Mouse (Mus musculus) hindbrain, embryonic 10.5 days (tissue): Measurements from ENCODE around the gene Gm813. TPM values are rescaled to one million over a fixed set of nuclear protein-coding genes. Genes with fewer than 3 reads are reported as not detected.
A peak's percentile ranks its signal among the peaks of the same experiment; 100 is the strongest.
"Not testable (repeated sequence)": the region's sequence is repeated elsewhere in the genome, so short reads cannot be mapped to it uniquely, and the experiment has no call there.

Experiments
- DNase-seq: peaks from one replicate; pipeline ENCODE4 v3.0.0-alpha.2; 2017; ENCODE audit warnings: low spot score
- H3K27ac ChIP-seq: fragments of 300-500 bp; sonication (generic); 2 replicates; pipeline ENCODE4 v1.5.1; 2016; ENCODE audit warnings: mild to moderate bottlenecking, moderate library complexity
- H3K27me3 ChIP-seq: fragments of 300-500 bp; sonication (generic); 2 replicates; pipeline ENCODE4 v1.6.1; 2016; ENCODE audit warnings: mild to moderate bottlenecking; ENCODE audit not compliant: poor library complexity, insufficient read depth, severe bottlenecking
- H3K36me3 ChIP-seq: fragments of 300-500 bp; sonication (generic); 2 replicates; pipeline ENCODE4 v1.6.1; 2016; ENCODE audit warnings: mild to moderate bottlenecking, moderate library complexity
- H3K4me1 ChIP-seq: fragments of 300-500 bp; sonication (generic); replicated peaks from 2 replicates; pipeline ENCODE4 v1.6.1; 2016; ENCODE audit warnings: mild to moderate bottlenecking
- H3K4me3 ChIP-seq: fragments of 300-500 bp; sonication (generic); 2 replicates; pipeline ENCODE4 v1.5.1; 2016; ENCODE audit warnings: mild to moderate bottlenecking, moderate library complexity
- H3K9me3 ChIP-seq: fragments of 300-500 bp; sonication (generic); 2 replicates; pipeline ENCODE4 v1.6.1; 2016; ENCODE audit warnings: mild to moderate bottlenecking, moderate library complexity
- WGBS: fragments of 180-500 bp; shearing (Covaris S2); methylation state at CpG from one replicate; pipeline ENCODE4 v1.1.7; 2016; 5-methylcytosine and 5-hydroxymethylcytosine counted together
- polyA plus RNA-seq: library from polyadenylated mRNA; unstranded; fragments of >200 nt; fragmentation: Nextera tagmentation; extraction: Ambion mirVana; gene quantifications from 2 replicates; pipeline ENCODE4 v1.2.1, GENCODE M21; 2016

The Gm813 gene
- not detected in 2 replicates for polyA plus RNA-seq

- Histone ChIP-seq H3K4me1 (no peaks in the 10 kb centered on the region), H3K4me3 (no peak within 1 kb of the TSS), H3K27ac (no peak within 1 kb of the TSS), H3K27me3 (no peaks in the 10 kb centered on the region), H3K9me3 (no peaks in the 10 kb centered on the region), H3K36me3 (no peaks in the 10 kb centered on the region)
- DNase-seq, result no peak
- WGBS, result 89% methylated on average over 6 of the region's 6 CpGs
Observed at GRCm38 (mm10) chr16:58616878-58617277, at the start of gene Gm813. Gm813 (minus strand) TSS chr16:58616978.

GRCm38 (mm10) chr16:58665137-58665536, 48.4 kb upstream of the Gm813 start:
- H3K9me3 ChIP-seq, H3K27me3 ChIP-seq, H3K27ac ChIP-seq, H3K4me1 ChIP-seq, DNase-seq, H3K4me3 ChIP-seq, H3K36me3 ChIP-seq: not testable (repeated sequence)

GRCm38 (mm10) chr16:58663816-58664215, 47.0 kb upstream of the Gm813 start:
- Histone ChIP-seq H3K27ac (no peak overlapping the region), H3K4me1 (no peaks in the 10 kb centered on the region), H3K9me3 (no peaks in the 10 kb centered on the region), H3K36me3 (no peaks in the 10 kb centered on the region), H3K4me3 (no peak overlapping the region), H3K27me3 (no peaks in the 10 kb centered on the region)
- DNase-seq, result no peak
- 89% methylated on average over 2 of the region's 2 CpGs for WGBS

- no peaks in the 10 kb centered on the region for H3K36me3 ChIP-seq
- WGBS, result 81% methylated on average over 5 of the region's 5 CpGs
- no peak for DNase-seq
Observed at GRCm38 (mm10) chr16:58663021-58663420, 46.2 kb upstream of the Gm813 start.

GRCm38 (mm10) chr16:58662287-58662791, 45.6 kb upstream of the Gm813 start:
- no peak for DNase-seq
- no peak overlapping the region for H3K27ac ChIP-seq
- no peaks in the 10 kb centered on the region for H3K9me3 ChIP-seq
- H3K27me3 ChIP-seq, result no peaks in the 10 kb centered on the region
- no peak overlapping the region for H3K4me3 ChIP-seq
- no peaks in the 10 kb centered on the region for H3K4me1 ChIP-seq
- H3K36me3 ChIP-seq, result no peaks in the 10 kb centered on the region

More at GRCm38 (mm10) chr16:58663021-58663420, 46.2 kb upstream of the Gm813 start:
- H3K27me3 ChIP-seq, result no peaks in the 10 kb centered on the region
- no peak overlapping the region for H3K27ac ChIP-seq
- no peak overlapping the region for H3K4me3 ChIP-seq
- no peaks in the 10 kb centered on the region for H3K4me1 ChIP-seq
- H3K9me3 ChIP-seq, result no peaks in the 10 kb centered on the region

- Histone ChIP-seq H3K4me1 (no peaks in the 10 kb centered on the region), H3K27me3 (no peaks in the 10 kb centered on the region), H3K36me3 (no peaks in the 10 kb centered on the region), H3K4me3 (no peak overlapping the region), H3K9me3 (no peaks in the 10 kb centered on the region), H3K27ac (0 out of 2 replicates have a peak overlapping the region, but pooled peaks have one; percentile 16)
- no peak for DNase-seq
- 87% methylated on average over 5 of the region's 5 CpGs for WGBS
Observed at GRCm38 (mm10) chr16:58661826-58662225, 45.0 kb upstream of the Gm813 start.

- DNase-seq, result no peak
- H3K27me3 ChIP-seq, result no peaks in the 10 kb centered on the region
- H3K36me3 ChIP-seq, result no peaks in the 10 kb centered on the region
- WGBS, result 86% methylated on average over 6 of the region's 6 CpGs
- no peaks in the 10 kb centered on the region for H3K9me3 ChIP-seq
- no peak overlapping the region for H3K27ac ChIP-seq
- H3K4me1 ChIP-seq, result no peaks in the 10 kb centered on the region
- no peak overlapping the region for H3K4me3 ChIP-seq
Observed at GRCm38 (mm10) chr16:58658668-58659067, 41.9 kb upstream of the Gm813 start.

GRCm38 (mm10) chr16:58656526-58656925, 39.7 kb upstream of the Gm813 start:
- DNase-seq, result no peak
- WGBS, result 81% methylated on average over 4 of the region's 4 CpGs

GRCm38 (mm10) chr16:58655751-58656150, 39.0 kb upstream of the Gm813 start:
- no peaks in the 10 kb centered on the region for H3K4me1 ChIP-seq
- H3K9me3 ChIP-seq, result no peaks in the 10 kb centered on the region
- H3K27ac ChIP-seq, result no peak overlapping the region
- no peak overlapping the region for H3K4me3 ChIP-seq
- no peaks in the 10 kb centered on the region for H3K36me3 ChIP-seq
- DNase-seq, result no peak
- no peaks in the 10 kb centered on the region for H3K27me3 ChIP-seq

More at GRCm38 (mm10) chr16:58656526-58656925, 39.7 kb upstream of the Gm813 start:
- no peaks in the 10 kb centered on the region for H3K4me1 ChIP-seq
- H3K27ac ChIP-seq, result no peak overlapping the region
- no peaks in the 10 kb centered on the region for H3K27me3 ChIP-seq
- no peak overlapping the region for H3K4me3 ChIP-seq
- no peaks in the 10 kb centered on the region for H3K9me3 ChIP-seq
- H3K36me3 ChIP-seq, result no peaks in the 10 kb centered on the region

GRCm38 (mm10) chr16:58649979-58650378, 33.2 kb upstream of the Gm813 start:
- no peak overlapping the region for H3K4me3 ChIP-seq
- no peak overlapping the region for H3K27ac ChIP-seq
- no peak for DNase-seq
- no peaks in the 10 kb centered on the region for H3K9me3 ChIP-seq
- 96% methylated on average over 10 of the region's 10 CpGs for WGBS
- H3K27me3 ChIP-seq, result no peaks in the 10 kb centered on the region
- H3K36me3 ChIP-seq, result no peaks in the 10 kb centered on the region
- no peaks in the 10 kb centered on the region for H3K4me1 ChIP-seq

GRCm38 (mm10) chr16:58638689-58639175, 22.0 kb upstream of the Gm813 start, which contains the start of gene E330017A01Rik:
E330017A01Rik (minus strand) TSS chr16:58638739.
- H3K4me3 ChIP-seq, result no peak within 1 kb of the TSS
- no peaks in the 10 kb centered on the region for H3K27me3 ChIP-seq
- DNase-seq, result no peak
- no peak within 1 kb of the TSS for H3K27ac ChIP-seq
- H3K36me3 ChIP-seq, result no peaks in the 10 kb centered on the region
- WGBS, result 89% methylated on average over 3 of the region's 3 CpGs
- no peaks in the 10 kb centered on the region for H3K4me1 ChIP-seq
- no peaks in the 10 kb centered on the region for H3K9me3 ChIP-seq

GRCm38 (mm10) chr16:58638016-58638415, 21.2 kb upstream of the Gm813 start:
- 89% methylated on average over 7 of the region's 7 CpGs for WGBS
- no peaks in the 10 kb centered on the region for H3K9me3 ChIP-seq

GRCm38 (mm10) chr16:58637448-58637847, 20.7 kb upstream of the Gm813 start:
- no peak for DNase-seq
- 87% methylated on average over 4 of the region's 4 CpGs for WGBS
- H3K4me3 ChIP-seq, result no peak overlapping the region

More at GRCm38 (mm10) chr16:58638016-58638415, 21.2 kb upstream of the Gm813 start:
- Histone ChIP-seq H3K4me1 (no peaks in the 10 kb centered on the region), H3K4me3 (no peak overlapping the region), H3K27ac (no peak overlapping the region), H3K27me3 (no peaks in the 10 kb centered on the region), H3K36me3 (no peaks in the 10 kb centered on the region)
- DNase-seq, result no peak

GRCm38 (mm10) chr16:58635866-58636265, 19.1 kb upstream of the Gm813 start:
- DNase-seq, result no peak
- WGBS, result 52% methylated on average over 2 of the region's 2 CpGs
- H3K9me3 ChIP-seq, result no peaks in the 10 kb centered on the region
- H3K27ac ChIP-seq, result no peak overlapping the region
- no peaks in the 10 kb centered on the region for H3K4me1 ChIP-seq
- H3K36me3 ChIP-seq, result no peaks in the 10 kb centered on the region
- no peaks in the 10 kb centered on the region for H3K27me3 ChIP-seq
- no peak overlapping the region for H3K4me3 ChIP-seq

More at GRCm38 (mm10) chr16:58637448-58637847, 20.7 kb upstream of the Gm813 start:
- no peaks in the 10 kb centered on the region for H3K27me3 ChIP-seq
- H3K36me3 ChIP-seq, result no peaks in the 10 kb centered on the region
- no peak overlapping the region for H3K27ac ChIP-seq
- H3K9me3 ChIP-seq, result no peaks in the 10 kb centered on the region
- no peaks in the 10 kb centered on the region for H3K4me1 ChIP-seq
